Mouse (Mus musculus) MEL-GATA-1-ER (cell line): ENCODE measurements around the gene Arnt.
A peak's percentile ranks its signal among the peaks of the same experiment; 100 is the strongest.
"Not testable (repeated sequence)": the region's sequence is repeated elsewhere in the genome, so short reads cannot be mapped to it uniquely, and the experiment has no call there.

Experiments used
- DNase-seq: peaks from one replicate; pipeline ENCODE4 v3.0.0-alpha.2; 2012; ENCODE audit warnings: low read depth; ENCODE audit errors: extremely low read depth

Arnt gene

DNA sequence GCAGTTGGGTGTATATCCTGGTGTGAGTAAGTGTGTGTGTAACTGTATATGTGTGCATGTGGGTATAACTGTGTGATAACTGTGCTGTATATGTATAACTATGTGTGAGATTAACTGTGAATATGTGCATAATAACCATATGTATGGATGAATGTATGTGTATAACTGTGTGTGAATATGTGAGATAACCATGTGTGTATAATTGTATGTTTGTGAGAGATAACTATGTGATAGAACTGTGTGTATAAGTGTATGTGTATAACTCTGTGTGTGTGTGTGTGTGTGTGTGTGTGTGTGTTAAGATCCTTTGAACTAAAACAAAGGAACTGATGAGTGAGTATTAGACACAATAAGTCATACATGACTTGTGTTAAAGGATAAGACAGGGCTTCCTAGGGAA lies 91.9 kb downstream of the Arnt start:
- DNase-seq = no peak

DNA sequence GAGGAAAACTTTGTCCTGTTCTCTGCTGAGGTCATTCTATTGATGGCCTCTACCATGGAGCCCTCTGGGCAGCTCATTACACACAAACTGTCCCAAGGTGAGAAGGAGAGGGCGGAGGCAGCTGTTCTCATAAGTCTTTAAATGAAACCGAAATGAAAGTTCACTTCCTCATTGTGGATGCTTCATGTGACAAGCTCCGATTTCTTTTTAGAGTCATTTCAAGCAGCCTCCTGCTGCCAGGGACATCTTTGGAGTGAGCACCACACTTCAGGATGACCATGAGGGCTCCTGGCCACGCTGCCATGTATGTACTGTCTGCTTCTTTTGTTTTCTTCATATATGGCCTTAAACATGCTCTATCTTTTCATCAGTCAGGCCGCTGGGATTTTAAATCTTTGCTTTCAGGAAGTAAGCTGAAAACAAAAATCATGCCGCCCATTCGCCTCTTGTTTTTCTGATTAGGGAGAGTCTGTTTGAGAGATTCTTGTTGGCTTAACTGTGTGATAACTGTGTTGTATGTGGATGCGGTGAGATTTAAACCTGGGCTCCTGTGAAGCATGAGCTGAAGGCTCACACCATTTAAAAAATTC lies 92.5 kb downstream of the Arnt start, which contains the start of gene Ctss:
Gene Ctss (plus strand): TSS at position 165 of the 590 bp plus-strand sequence.
- peak; percentile 40 for DNase-seq

DNA sequence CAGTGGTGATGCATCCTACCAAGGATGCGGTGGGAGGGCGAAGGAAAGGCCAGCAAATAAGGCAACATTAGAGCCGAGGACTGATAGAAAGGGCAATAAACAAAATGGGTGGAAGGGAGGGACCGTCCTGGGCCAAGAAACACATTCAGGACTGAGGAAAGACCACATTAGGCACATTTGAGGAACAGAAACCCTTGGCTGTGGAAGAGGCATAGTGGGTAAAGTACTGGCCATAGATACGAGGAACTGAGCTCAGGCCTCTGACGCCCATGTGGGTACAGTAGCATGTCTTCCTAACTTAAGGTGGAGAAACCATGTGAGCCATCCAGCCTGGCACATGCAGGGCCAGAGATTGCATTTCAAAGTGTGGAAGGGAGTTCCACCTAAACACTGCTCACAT lies 95.6 kb downstream of the Arnt start:
- DNase-seq = no peak

DNA sequence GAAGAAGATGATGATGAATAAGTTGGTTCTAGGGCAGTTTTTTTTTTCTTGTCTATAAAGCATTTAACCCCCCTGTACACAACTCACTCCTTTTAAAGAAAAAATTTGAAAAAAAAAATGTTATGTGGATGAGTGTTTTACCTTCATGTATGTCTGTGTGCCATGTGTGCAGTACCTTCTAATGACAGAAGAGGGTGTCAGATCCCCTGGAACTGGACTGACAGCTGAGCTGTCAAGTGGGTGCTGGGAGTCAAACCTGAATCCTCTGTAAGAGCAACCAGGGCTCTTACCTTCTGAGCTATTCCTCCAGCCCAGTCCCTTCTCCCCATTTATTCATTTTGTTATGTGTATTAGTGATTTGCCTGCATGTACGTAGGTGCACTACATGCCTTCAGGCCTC lies 96.8 kb downstream of the Arnt start:
- DNase-seq = peak; percentile 28

DNA sequence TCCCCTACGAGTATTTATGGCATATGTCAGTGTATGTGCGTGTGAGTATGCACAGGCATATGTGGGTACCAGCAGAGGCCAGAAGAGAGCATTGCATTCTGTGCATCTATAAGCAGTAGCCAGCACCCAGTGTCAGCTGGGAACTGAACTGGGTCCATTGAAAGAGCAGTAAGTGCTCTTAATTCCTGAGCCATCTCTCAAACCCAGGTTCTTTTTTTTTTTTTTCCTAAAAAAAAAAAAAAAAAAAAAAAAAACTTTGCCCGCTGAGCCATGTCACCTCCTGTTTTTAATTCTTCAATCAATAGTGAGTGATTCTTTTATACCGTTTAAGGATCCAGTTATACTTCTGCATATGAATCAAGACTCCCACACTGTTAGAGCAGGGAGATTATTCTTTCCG lies 99.2 kb downstream of the Arnt start:
- no peak for DNase-seq

DNA sequence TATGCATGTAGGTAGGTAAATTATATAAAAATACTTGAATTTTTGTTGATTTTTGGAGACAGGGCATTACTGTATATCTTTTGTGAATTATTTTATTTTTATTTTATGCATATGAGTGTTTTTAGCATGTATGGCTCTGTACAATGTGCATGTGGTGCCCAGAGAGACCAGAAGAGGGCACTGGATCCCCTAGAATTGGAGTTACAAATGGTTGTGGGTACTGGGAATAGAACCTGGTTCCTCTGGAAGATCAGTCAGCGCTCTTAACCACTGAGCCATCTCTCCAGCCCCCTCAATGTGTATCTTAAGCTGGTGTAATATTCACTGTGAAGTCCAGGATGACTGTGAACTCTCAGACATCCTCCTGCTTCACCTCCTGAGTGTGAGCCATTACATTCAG lies 100.7 kb downstream of the Arnt start:
- no peak for DNase-seq

DNA sequence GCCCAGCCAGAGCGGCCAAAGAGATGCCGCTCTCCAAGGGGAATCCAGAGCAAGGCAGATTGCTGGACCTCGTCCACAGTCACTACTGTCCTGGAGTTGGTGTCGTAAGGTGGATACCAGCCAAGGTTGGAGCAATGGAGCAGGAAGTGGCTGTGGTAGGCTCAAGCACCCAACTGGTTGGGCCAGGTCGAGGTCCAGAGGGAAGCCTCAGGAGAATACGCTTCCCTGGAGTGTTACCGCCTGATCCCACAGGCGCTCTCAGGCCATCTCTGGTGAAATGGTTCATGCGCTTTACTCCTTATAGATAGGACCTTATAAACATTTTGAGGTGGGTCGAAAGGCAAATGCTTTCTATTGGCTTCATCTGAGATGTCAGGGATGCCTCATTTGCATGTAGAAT lies 104.7 kb downstream of the Arnt start:
- no peak for DNase-seq

DNA sequence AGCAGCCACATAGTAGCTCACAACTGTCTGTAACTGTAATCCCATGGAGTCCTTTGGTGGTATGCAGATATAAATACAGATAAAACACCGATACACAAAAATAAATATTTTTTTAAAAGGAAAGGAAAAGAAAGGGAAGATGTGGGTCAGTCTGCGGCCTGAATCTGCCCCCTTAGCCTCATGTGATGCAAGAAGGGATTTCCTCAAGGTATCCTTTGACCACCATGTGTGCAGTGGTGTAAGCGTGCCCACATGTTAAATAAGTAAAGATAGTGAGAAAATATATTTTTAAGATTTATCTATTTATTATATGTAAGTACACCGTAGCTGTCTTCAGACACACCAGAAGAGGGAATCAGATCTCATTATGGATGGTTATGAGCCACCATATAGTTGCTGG lies 105.6 kb downstream of the Arnt start:
- no peak for DNase-seq

DNA sequence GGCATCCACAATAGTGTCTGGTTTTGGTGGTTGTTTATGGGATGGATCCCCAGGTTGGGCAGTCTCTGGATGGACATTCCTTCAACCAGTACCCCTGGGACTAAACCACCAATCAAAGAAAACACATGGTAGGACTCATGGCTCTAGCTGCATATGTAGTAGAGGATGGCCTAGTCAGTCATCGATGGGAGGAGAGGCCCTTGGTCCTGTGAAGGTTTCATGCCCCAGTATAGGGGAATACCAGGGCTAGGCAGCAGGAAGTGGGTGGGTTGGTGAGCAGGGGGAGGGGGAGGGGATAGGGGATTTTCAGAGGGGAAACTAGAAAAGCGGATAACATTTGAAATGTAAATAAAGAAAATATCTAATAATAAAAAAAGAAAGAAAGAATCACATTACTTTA lies 107.0 kb downstream of the Arnt start:
- DNase-seq = not testable (repeated sequence)

DNA sequence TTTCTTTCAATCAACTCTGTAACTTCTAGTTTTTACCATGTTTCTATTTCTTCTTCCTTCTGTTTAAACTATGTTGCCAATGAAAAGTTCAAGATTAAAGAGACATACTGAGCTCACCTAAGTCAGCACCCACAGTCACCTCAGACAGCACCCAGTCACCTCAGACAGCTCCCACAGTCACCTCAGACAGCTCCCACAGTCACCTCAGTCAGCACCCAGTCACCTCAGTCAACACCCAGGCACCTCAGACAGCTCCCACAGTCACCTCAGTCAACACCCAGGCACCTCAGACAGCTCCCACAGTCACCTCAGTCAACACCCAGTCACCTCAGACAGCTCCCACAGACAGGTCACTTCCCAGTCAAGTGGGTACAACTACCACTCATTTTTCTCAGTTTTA lies 108.0 kb downstream of the Arnt start:
- no peak for DNase-seq

DNA sequence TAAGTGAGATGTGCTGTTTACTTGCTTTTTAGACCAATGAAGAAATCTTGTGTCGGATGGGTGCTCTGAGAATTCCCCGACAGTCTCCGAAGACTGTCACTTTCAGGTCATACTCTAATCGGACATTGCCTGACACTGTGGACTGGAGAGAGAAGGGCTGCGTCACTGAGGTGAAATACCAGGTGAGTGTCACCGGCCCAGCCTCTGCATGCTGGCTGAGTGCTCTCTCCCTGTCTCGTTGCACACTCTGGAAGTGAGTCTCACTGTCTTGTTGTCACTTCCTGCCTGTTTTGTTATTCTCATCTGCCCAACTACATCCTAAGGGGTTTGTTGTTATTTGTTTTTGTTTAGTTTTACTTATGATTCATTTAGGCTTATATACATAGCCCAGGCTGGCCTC lies 108.8 kb downstream of the Arnt start:
- DNase-seq = no peak
